Mouse (Mus musculus) 3T3-L1 (cell line): ENCODE data around the gene Kat7.

ENCODE experiments used
- DNase-seq: peaks from one replicate; pipeline ENCODE4 v3.0.0-alpha.2; 2015; ENCODE audit warnings: low read depth, low spot score

The Kat7 gene

GRCm38 (mm10) chr11:95333805-95334204 lies 23.8 kb upstream of the Kat7 start:
- no peak for DNase-seq

GRCm38 (mm10) chr11:95333209-95333608 lies 23.2 kb upstream of the Kat7 start:
- DNase-seq: no peak

- DNase-seq: peak; percentile 96
These were observed 20.6 kb upstream of the Kat7 start for GRCm38 (mm10) chr11:95330662-95331061.

GRCm38 (mm10) chr11:95328629-95329028 lies 18.6 kb upstream of the Kat7 start:
- no peak for DNase-seq

GRCm38 (mm10) chr11:95326243-95326642 lies 16.2 kb upstream of the Kat7 start:
- no peak for DNase-seq

GRCm38 (mm10) chr11:95325832-95326231 lies 15.8 kb upstream of the Kat7 start:
- no peak for DNase-seq

- DNase-seq: no peak
These were observed 14.1 kb upstream of the Kat7 start for GRCm38 (mm10) chr11:95324181-95324580.

- DNase-seq: no peak
These were observed 10.0 kb upstream of the Kat7 start for GRCm38 (mm10) chr11:95320010-95320409.

GRCm38 (mm10) chr11:95319506-95319905 lies 9.5 kb upstream of the Kat7 start:
- DNase-seq: peak; percentile 52

- DNase-seq: no peak
These were observed 8.1 kb upstream of the Kat7 start for GRCm38 (mm10) chr11:95318116-95318515.

GRCm38 (mm10) chr11:95315215-95315955 lies 5.3 kb upstream of the Kat7 start:
- DNase-seq: no peak

GRCm38 (mm10) chr11:95311425-95311807 lies 1.4 kb upstream of the Kat7 start:
- DNase-seq: no peak

GRCm38 (mm10) chr11:95310648-95311424 lies 790 bp upstream of the Kat7 start:
- no peak for DNase-seq

GRCm38 (mm10) chr11:95309510-95310006 lies 488 bp downstream of the Kat7 start:
- DNase-seq: peak; percentile 99

- DNase-seq: no peak
These were observed 2.5 kb downstream of the Kat7 start for GRCm38 (mm10) chr11:95307526-95307925.

- peak; percentile 23 for DNase-seq
These were observed 4.4 kb downstream of the Kat7 start for GRCm38 (mm10) chr11:95305600-95305999.

GRCm38 (mm10) chr11:95301772-95302171 lies 8.3 kb downstream of the Kat7 start:
- no peak for DNase-seq

GRCm38 (mm10) chr11:95299886-95300285 lies 10.2 kb downstream of the Kat7 start:
- peak; percentile 16 for DNase-seq

GRCm38 (mm10) chr11:95298146-95298545 lies 11.9 kb downstream of the Kat7 start:
- DNase-seq: peak; percentile 77

- no peak for DNase-seq
These were observed 14.3 kb downstream of the Kat7 start for GRCm38 (mm10) chr11:95295736-95296135.

- no peak for DNase-seq
These were observed 16.9 kb downstream of the Kat7 start for GRCm38 (mm10) chr11:95293017-95293624.

GRCm38 (mm10) chr11:95291998-95292397 lies 18.0 kb downstream of the Kat7 start:
- DNase-seq: no peak
